Mouse (Mus musculus): Measurements from ENCODE around the gene Cpxm2.

DNA sequence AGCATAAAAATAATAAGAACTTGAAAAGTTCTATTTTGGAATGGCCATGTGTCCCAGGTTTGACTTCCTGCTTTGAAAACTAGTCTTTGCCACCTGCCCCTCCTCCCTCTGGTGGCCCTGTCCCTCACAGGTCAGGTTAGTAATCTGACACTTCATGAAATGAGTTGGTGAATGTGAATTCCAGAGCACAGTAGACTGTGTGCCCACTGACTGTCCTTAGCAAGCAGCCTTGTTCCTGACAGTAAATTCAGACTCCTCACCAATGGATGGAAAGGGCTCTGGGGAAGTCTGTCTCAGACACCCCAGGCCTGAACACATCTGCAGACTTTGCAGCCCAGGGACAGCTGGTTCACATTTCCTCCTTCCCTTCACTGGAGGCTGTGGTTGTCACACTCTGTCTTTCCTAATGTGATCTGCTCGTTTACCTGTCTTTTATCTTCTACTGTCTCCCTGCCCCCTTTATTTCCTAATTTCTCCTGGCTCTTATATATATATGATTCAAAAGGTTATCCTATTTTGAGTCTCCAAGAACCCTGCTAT is 49.6 kb upstream of the Cpxm2 start:
- no peak for TF ChIP-seq CTCF (IDR thresholded peaks at IDR 0.05)
- no peak for TF ChIP-seq EP300 (IDR thresholded peaks at IDR 0.05)

Measured in lung, postnatal 0 days (tissue).